Mouse (Mus musculus) regulatory T cell (primary cell): Measurements from ENCODE around the gene Enoph1.

Experiments
- in situ Hi-C: fragments of 300-600 bp; cut with MboI, MseI; formaldehyde crosslinking; loops from one replicate; pipeline ENCODE4 v1.15.1; 2025; ENCODE audit warnings: high pct_unique_total_duplicates

Gene Enoph1

DNA sequence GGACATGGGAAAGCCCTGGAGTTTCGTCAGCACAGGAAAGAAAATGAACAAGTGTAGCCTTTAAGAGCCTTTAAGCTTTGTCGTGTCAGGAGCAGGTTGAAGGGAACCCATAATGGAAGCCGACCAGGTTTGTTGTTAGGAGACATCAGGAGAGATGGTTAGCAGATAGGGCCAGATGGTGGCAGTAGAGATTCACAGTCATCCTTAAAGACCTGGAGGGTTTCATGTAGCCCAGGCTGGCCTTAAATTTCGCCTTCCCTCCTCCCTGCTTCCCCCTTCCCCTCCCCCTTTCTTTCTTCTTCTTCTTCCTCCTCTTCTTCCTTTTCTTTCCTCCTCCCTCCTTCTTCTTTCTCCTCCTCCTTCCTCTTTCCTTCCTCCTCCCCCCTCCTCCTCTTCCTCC, 34.8 kb downstream of the Enoph1 start:
- in situ Hi-C loops: loop anchor here (5.0 kb wide), 1 partner anchor 168 kb away; no protein-coding TSS in a partner anchor

DNA sequence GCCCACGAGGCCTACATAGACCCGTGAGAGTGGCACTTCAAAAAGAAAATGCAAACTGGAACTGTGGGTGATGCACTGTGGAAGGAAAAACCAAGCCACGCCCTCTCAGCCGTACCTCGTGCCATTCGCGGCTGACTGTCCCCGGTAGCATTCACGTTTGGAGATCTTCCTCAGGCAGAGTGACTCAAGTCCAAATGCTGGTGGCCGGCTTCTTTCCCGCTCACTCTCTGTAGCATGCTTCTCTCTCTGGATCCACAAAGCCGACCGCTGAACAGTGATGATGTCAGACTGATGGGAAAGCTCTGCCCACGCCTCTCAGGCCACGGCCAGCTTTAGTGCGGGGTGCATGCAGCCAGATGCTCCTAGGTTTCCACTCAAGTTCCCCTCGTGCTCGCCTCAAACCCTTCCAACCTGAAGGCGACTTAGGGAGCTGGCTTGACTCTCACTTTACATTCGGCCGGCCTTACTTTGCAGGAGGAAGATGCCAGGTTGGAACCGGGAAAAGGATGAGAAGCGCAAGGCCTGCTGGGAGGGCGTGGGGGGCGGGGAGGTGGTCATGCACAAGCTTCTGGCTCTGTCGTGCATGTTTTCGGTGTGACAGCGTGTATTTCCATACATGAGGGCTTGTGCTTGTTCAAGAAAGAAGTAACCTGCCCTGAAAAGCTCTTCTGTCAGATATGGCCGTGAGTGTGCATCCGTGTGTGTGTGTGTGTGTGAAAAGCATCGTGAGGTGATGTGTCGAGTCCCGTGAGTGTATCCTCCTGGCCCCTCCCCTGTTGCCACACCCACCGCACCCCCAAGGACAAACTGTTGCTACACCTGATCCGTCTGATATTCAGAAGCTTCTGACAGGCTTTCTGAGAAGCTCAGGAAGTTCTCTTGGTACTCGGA, 39.5 kb downstream of the Enoph1 start:
- in situ Hi-C loops: loop anchor here (25.0 kb wide), 1 partner anchor 867 kb away; no protein-coding TSS in a partner anchor

DNA sequence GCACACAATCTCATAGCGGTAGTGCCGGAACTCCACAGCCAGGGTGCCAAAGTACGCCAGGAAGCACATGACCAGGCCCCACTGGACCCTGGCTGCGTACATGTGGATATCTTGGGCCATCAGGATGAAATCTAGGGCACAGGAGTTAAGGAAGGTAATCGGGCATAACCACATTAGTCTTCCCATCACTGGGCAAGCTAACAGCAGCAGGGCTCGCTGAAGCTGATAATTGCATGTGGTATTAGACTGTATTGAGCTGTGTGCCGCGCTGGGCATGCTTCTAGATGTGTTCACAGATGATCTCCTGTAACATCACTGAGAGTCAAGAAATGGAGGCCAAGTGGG, 40.1 kb downstream of the Enoph1 start:
- in situ Hi-C loops: loop anchor here (25.0 kb wide), 1 partner anchor 868 kb away; no protein-coding TSS in a partner anchor

DNA sequence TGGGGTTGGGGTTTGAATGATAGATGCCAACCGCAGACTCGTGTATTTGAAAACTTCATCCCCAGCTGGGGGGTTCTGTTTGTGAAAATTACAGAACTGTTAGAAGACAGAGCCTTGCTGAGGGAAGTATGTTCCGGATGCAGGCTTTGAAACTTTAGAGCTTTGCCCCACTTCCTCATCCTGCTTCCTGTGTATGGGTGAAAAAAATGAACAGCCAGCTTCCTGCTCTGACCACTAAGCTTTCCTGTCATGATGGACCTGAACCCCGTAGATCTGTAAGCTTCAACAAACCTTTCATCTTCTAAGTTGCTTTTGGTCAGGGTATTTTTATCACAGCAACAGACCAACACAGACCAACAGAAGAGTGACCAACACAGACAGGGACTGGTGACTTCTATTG, 42.2 kb downstream of the Enoph1 start:
- in situ Hi-C loops: loop anchor here (25.0 kb wide), 1 partner anchor 870 kb away; no protein-coding TSS in a partner anchor

DNA sequence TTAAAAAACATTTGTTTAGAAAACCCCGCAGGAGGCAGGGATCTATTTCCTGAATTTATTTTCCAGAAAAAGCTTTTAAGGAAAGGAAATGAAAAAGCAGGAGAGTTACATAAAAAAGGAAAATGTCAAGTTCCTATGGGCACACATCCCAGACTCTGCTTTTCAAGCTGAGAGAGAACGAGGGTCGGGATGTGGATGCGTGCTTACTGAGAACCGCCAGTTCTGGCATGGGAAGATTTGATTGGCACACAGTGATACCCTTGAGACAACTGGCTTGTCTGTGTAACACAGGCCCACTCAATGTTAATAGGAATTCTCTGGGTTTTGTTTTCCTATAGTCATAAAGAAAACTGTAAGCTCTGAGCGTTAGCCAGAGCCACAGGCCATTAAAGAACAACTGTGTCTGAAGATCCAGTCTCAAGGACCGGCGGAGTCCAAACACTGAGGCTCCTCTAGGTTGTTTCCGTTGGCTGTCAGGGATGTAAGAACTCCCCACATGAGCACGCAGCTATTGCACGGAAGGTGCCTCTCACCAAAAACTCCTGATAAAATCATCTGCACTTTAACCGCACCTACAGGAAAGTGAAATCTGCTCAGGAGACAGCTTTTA, 44.3 kb downstream of the Enoph1 start:
- in situ Hi-C loops: loop anchor here (25.0 kb wide), 1 partner anchor 872 kb away; no protein-coding TSS in a partner anchor

DNA sequence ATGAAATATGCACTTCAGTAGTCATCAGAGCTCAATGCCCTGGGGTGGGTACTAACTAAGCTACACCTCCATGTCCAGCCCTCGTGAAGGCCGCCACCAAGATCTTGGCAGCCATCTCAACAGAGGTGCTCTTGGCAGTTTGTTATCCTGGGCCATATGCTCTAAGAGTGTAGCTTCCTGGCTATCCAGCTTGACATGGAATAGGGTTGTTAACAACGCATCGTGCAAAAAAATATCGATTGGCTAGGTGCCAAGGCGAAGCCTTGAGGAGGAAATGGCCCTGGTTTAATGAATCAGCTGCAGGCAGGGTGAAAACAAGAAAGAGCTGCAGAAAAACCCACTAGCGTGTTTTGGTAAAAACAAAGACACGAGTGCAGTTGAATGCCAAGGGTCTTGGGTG, 45.3 kb downstream of the Enoph1 start:
- in situ Hi-C loops: loop anchor here (25.0 kb wide), 1 partner anchor 873 kb away; no protein-coding TSS in a partner anchor

DNA sequence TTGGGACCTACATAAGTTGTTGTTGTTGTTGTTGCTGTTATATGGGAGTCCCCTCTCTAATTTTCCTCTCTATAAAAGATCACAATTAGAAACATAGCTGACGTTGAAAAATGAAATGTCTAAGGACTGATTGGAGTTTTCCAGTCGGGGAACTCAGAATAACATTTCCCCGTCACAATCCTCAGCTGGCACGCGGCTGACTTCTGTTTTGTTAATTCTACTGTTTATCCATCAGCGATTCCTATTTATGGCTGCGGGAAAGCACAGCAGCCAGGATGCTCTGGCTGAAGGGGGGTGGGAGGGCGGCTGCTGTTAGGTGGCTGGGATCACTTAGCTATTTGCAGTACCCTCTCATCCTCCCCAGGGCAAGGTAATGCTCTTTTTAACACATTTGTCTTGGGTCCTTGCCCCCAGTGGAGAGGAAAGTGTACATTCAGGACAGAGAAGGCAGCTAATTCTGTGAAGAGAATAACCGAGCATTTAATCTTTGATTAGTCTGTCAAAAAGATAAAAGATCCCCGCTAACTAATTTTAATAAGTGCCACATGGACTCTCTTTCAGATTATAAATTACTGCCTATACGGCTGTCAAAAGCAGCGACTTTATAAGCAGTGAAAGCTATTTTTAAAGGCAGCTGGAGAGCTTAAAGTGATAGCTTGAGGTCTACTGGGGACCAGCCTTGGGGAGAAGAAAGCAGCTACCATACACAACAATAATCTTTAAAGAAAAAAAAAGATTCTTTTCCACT, 50.9 kb downstream of the Enoph1 start:
- in situ Hi-C loops: loop anchor here (25.0 kb wide), 1 partner anchor 878 kb away; no protein-coding TSS in a partner anchor

DNA sequence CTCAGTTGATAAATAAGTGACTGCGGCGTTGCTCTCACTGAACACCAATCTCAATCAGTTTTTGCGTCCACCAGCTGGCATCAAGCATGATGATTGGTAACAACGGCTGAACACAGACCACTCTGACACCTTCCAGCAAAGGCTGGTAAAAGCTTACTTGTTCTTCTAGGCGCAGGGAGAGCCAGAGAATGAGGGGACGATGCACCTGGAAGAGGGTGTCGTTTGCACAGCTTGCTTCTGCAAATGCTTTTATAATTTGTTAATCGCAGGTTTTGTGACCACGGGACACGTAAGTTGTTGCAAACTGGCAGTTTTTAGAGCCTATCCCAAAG, 51.4 kb downstream of the Enoph1 start:
- in situ Hi-C loops: loop anchor here (25.0 kb wide), 1 partner anchor 879 kb away; no protein-coding TSS in a partner anchor

DNA sequence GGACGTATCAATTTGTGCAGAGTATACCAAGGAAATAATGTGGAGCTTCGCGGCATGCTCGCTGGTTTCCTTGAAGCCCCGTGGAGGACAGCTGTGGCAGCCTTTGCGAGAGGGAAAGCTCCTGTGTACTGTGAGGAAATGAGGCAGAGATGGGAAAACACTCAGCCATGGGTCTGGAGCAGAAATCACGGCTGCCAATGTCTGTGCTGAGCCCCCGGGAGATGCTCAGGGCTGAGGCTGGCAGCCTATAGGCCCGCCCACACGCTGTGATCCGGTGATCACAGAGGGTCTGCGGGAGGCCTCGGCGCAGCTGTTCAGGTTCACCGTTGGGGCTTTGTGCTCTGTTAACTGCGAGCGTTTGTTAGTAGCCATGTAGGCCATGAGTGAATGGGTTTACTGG, 51.8 kb downstream of the Enoph1 start:
- in situ Hi-C loops: loop anchor here (25.0 kb wide), 1 partner anchor 879 kb away; no protein-coding TSS in a partner anchor

DNA sequence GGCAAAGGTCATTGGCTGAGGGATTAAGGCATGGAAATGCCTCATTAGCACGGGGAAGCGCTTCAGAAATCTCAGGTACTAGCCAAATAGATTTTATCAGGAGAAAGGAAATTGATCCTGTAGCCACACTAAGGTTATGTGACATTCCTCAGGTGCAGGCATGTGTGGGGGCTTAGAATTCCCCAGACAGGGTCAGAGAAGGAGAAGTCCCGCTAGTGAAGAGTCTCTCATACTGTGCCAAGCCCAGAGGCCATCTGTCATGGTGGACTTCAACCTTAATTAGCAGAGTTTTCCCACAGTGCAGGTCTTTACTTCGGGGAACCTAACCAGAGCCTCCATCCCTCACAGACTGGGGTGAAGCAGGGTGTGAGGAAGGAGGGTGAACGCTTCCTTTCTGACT, 57.2 kb downstream of the Enoph1 start:
- in situ Hi-C loops: loop anchor here (25.0 kb wide), 1 partner anchor 885 kb away; no protein-coding TSS in a partner anchor

DNA sequence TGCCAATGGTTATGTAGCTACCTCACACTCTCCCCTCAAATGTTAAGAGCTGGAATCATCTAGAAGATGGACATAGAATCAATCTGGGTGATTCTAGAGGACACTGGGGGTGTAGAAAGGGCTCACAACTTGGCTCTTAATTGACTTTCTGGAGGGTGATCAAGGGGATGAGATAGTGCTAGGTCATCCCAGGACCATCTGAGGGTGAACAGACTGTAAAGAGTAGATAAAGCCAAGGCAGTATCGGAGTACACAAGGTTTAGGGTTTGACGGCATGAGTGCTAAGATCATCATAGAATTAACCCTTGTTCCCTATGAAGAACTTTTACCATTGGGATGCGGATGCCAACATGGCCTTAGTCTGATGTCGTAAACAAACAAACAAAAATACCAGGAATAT, 58.2 kb downstream of the Enoph1 start:
- in situ Hi-C loops: loop anchor here (25.0 kb wide), 1 partner anchor 886 kb away; no protein-coding TSS in a partner anchor

DNA sequence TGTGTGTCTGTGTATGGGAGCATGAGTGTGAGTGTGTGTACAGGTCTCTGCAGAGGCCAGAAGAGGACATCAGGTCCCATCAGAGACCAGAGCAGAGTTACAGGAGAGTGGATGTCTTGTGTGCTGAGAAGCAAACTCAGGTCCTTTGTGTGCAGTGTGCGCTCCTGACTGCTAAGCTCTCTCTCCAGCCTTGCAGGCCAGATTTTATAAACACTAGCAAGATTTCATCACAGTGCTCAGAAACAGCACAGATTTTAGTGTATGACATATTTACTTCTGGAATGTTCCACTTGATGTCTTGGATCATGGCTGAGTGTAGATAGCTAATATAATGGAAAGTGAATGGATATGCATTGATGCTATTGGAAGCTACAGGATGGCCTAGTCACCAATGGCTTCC, 62.6 kb downstream of the Enoph1 start:
- in situ Hi-C loops: no loop called here

DNA sequence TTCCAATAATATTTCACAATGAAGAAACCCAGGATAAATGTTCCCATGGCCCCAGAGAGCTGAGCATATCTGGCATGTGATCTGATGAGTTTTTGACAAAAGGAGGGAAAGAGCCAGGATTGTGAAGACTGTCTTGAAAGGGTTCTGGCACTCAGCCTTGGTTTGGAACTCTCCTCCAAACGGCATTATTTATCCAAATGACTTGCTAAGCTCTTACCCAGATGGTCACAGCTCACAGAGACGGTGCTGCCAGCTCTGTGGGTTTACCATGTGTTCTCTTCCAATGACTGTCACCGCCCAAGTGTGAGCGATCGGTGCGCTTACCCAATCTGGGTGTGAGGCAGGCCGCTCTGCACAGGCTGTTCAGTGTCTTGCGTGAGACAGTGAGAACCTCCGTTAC, 69.1 kb downstream of the Enoph1 start:
- in situ Hi-C loops: no loop called here

DNA sequence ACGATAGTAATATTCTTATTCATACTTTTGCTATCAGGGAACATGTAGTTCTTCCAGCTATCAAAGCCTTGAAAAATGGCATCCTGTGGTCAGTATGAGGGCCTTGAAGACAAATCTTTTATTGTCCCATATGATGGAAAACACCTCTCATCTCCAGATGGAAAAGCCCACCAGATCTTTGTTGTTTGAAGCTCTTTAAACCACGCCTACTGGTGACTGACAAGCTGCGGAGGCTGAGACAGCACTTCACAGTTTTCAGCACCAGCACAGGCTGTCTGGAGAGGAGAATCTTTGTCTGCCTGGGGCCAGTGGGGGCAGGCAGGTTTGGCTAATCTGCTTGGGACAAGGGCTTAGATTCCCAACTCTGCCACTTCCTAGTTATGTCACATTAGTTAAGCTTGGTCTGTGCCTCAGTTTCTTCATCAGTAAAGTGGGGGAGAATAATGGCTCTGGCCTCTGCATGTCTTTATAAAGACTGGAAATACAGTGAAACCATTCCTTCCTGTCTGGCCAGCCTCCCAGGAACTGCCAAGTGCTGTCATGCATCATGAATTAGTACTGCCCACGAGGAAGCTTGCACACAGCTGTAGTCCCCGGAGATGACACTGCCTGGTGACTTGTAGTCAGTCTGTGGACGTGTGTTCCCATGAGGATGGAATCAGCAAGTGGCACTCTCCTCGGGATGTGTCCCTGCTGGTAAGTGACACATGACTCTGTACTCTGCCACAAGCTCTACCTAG, 69.9 kb downstream of the Enoph1 start:
- in situ Hi-C loops: no loop called here

DNA sequence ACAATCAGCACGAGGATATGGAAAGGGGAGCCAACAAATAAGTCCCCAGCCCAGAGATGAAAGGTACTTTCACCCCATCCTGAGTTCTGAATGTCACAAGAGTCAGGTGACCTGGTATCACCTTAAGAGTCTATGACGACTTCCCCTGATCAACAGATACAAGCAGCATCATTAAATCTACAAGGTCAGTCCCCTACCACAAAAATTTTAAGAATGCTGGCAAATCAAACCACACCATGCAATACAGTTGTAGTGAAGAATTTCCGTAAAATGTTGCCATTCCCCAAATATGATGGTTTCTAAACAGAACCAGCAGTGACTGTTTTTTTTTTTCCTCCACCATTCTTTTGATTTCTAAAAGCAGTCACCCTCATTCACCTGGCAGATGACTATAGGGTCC, 70.8 kb downstream of the Enoph1 start:
- in situ Hi-C loops: no loop called here

DNA sequence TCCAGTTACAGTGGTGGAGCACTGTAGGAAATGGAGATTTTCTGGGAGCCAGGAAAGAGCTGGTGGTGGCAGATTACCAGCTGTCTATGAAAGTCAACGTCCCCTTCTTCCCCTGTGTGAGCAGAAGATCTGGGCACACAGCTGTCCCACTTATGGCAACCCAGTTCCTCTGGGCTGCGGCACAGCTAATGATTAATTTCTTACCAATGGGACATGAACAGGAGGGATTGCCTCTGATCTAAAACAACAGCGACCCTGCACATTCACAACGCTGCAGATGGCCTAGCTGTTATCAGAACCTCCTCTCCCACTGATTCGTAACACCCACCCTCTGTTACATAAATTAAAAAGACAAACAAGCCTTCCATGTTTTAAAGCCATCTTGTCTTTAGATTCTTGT, 73.6 kb downstream of the Enoph1 start:
- in situ Hi-C loops: no loop called here
